Mouse (Mus musculus) embryonic fibroblast, embryonic 13.5 days (primary cell): ENCODE data around the gene Fam53b. TPM values are rescaled to one million over a fixed set of nuclear protein-coding genes. Genes with fewer than 3 reads are reported as not detected.

ENCODE experiments used
- H3K27ac ChIP-seq: 2 replicates; pipeline ENCODE4 v1.5.1; 2012; ENCODE audit warnings: low read length, control low read depth, inconsistent platforms; ENCODE audit not compliant: insufficient read depth
- H3K4me1 ChIP-seq: 2 replicates; pipeline ENCODE4 v1.6.1; 2011; ENCODE audit warnings: low read length; ENCODE audit not compliant: control insufficient read depth, insufficient read depth
- H3K4me3 ChIP-seq: 2 replicates; pipeline ENCODE4 v1.5.1; 2011; ENCODE audit warnings: mild to moderate bottlenecking, control low read depth, low read length; ENCODE audit not compliant: insufficient read depth
- CTCF ChIP-seq: IDR thresholded peaks from 2 replicates; pipeline ENCODE4 v1.5.1; 2011; ENCODE audit warnings: mild to moderate bottlenecking, control low read depth, low read length, moderate library complexity, borderline replicate concordance; ENCODE audit not compliant: insufficient read depth
- POLR2A ChIP-seq: IDR thresholded peaks from 2 replicates; pipeline ENCODE4 v1.6.1; 2011; ENCODE audit warnings: low read depth, mild to moderate bottlenecking, control low read depth, low read length, moderate library complexity
- polyA plus RNA-seq: library from polyadenylated mRNA; stranded (reverse); fragments of >200 nt; gene quantifications from 2 replicates; pipeline ENCODE4 v1.2.4, GENCODE M21; 2011; ENCODE audit warnings: low read depth; ENCODE audit not compliant: missing spikeins, insufficient read length

Fam53b gene
- polyA plus RNA-seq, 1 experiment, result 12.5 TPM

DNA sequence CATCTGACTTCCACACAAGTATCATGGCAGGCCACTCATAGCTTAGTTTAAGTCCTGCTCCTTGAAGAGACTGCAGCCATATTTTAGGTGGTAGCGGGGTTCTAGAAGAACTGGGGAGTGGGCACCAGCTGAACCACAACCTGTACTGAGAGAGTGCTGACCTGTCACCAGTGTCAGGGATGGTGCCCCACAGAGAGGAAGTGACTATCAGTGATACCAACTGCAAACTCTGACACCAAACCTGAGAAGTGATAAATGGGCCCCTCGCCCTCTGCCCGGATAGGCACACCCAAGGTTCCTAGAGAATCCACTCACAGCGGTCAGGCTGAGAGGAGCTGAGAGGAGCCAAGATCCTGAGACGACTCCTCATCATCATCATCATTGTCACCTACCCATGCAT, 8.7 kb downstream of the Fam53b start:
- no peak overlapping the region for H3K4me3 ChIP-seq
- H3K27ac ChIP-seq, result no peak overlapping the region
- peaks cover 3% of the 10 kb centered on the region; the same call in 1 of the 2 replicates for H3K4me1 ChIP-seq
- TF ChIP-seq CTCF (no peak), POLR2A (no peak)

DNA sequence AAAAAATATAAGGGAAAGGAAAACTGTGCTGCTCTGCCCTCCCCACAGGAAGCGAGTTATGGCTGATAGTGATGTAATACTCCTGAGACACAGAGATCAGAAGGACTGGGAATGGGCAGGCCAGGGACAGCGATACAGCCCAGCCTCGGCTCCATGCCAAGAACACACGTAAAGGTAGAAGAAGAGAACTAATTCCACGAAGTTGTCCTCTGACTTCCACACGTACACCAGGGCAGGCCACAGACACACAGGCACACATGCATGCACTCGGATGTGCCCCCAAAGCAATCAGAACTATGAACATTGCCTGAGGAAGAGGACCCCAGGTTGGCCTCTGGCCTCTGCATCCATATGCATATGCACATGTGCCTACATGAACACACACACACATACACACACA, 9.2 kb downstream of the Fam53b start:
- TF ChIP-seq CTCF (no peak), POLR2A (no peak)
- no peak overlapping the region for H3K27ac ChIP-seq
- no peaks in the 10 kb centered on the region for H3K4me1 ChIP-seq

DNA sequence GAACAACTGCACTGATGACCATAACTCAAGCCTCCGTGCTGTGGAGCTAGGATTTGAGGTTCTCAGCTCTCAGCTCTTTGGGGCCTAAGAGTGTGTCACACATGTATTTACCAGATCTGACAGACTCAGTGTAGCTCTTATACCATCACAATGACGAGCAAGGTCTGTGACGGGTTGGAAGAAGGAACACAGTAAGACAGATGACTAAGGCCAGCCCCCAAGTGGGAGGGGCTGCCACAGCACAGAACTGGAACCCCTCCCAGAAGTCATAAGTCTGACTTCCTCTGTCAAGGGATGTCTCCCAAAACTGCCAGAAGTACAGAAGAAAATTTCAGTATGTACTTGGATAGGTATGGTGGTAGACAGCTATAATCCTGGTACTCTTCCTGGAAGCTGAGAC, 9.7 kb downstream of the Fam53b start:
- TF ChIP-seq CTCF, result no peak
- no peak for TF ChIP-seq POLR2A
- Histone ChIP-seq H3K4me1 (no peaks in the 10 kb centered on the region), H3K27ac (no peak overlapping the region), H3K4me3 (no peak overlapping the region)

More for the DNA sequence above, 9.2 kb downstream of the Fam53b start:
- no peak overlapping the region for H3K4me3 ChIP-seq

DNA sequence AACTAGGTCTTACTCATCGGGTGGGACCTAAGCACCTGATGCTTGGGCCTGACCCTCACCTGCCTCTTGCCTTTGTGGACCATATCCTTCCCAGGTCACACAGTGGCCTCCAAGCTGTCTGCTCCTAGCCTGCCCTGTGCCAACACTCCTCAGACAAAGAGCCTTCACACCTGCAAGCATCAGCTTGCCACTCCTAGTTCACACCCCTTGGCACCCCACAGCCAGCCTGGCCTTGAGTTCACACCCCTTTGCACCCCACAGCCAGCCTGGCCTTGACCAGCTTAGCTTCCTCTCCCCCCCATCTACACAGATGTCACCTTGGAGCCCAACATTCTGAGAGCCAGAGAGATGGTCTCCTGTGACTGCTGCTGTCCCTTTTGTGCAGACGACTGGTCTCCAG, 10.3 kb downstream of the Fam53b start:
- no peak for TF ChIP-seq POLR2A
- no peak for TF ChIP-seq CTCF
- no peak overlapping the region for H3K27ac ChIP-seq
- no peaks in the 10 kb centered on the region for H3K4me1 ChIP-seq
- no peak overlapping the region for H3K4me3 ChIP-seq

DNA sequence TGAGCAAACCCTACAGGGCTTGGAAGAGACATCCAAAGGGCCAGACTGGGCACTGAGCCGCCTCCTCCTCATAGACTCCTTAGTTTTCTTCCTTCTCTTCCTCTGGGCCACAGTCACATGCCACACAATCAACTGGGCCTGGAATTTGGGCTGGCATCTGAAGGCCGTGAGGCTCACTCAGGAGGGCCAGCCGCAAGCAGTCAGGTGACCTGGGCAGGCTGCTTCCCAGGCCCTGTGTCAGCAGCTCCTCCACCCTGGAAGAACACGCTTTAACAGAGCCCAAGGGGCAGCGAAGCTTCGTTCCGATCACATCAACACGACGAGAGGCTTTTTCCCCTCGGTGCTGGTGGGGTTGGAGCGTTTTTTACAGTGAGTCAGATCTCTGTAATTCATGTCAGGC, 11.0 kb downstream of the Fam53b start:
- TF ChIP-seq CTCF (no peak), POLR2A (no peak)
- Histone ChIP-seq H3K27ac (no peak overlapping the region), H3K4me3 (no peak overlapping the region), H3K4me1 (no peaks in the 10 kb centered on the region)

DNA sequence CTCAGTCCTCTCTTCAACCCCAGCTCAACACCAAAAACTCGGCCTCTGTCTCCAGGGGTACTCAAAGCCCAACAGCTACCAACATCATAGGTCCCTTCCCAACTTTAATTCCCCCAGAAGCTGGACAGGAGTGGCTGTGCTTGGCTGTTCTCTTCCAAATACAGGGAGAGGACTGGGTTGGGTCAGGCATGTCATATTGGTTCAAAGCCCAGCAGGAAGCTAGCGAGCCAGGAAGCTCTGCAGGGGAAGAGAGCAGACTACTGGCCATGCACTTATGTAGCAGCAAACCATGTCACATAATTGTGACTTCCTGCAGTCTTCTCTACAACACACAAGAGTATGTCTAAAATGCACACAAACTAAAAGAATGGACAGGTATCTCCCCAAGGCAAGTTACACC, 11.6 kb downstream of the Fam53b start:
- Histone ChIP-seq H3K4me3 (no peak overlapping the region), H3K27ac (no peak overlapping the region), H3K4me1 (no peaks in the 10 kb centered on the region)
- TF ChIP-seq CTCF (no peak), POLR2A (no peak)

DNA sequence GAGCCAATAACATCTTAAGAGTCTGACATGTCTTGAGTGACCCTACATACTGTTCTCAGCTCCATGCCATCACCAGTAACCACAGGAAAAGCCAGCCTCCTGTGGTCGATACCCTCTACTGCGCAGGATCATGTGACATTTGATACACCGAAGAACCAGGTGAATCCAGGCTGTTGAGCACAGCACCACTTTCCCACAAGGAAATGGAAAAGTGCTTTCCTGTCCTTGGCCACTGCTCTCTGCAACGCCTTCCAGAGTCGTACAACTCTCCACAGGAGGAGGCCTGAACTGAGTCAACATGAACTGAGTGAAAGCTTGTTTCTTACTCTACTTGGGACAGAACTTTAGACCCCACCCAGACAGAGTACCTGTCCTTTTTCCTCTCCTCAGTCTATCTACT, 12.2 kb downstream of the Fam53b start:
- Histone ChIP-seq H3K4me3 (no peak overlapping the region), H3K4me1 (no peaks in the 10 kb centered on the region), H3K27ac (no peak overlapping the region)
- no peak for TF ChIP-seq POLR2A
- no peak for TF ChIP-seq CTCF

DNA sequence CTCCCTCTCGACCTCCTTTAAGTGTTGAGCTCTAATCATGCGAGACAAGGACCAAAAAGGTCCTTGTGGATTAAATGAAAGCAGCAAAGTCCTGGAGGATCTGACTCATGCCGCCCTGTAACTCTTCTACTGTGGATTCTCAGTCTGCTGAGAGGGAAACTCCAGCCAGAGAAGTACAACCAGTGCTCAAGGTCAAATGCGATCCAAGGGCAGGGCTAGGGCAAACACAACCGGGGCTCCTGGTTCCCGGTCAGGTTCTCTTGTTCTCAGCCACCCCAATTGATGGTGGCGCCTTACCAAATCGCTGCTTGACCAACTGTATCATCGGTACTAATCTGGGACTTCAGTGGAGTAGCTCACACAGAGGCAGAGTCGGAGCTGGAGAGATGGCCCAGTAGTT, 12.8 kb downstream of the Fam53b start:
- no peak overlapping the region for H3K4me3 ChIP-seq
- H3K4me1 ChIP-seq, result no peaks in the 10 kb centered on the region
- TF ChIP-seq CTCF, result no peak
- TF ChIP-seq POLR2A, result no peak
- no peak overlapping the region for H3K27ac ChIP-seq

DNA sequence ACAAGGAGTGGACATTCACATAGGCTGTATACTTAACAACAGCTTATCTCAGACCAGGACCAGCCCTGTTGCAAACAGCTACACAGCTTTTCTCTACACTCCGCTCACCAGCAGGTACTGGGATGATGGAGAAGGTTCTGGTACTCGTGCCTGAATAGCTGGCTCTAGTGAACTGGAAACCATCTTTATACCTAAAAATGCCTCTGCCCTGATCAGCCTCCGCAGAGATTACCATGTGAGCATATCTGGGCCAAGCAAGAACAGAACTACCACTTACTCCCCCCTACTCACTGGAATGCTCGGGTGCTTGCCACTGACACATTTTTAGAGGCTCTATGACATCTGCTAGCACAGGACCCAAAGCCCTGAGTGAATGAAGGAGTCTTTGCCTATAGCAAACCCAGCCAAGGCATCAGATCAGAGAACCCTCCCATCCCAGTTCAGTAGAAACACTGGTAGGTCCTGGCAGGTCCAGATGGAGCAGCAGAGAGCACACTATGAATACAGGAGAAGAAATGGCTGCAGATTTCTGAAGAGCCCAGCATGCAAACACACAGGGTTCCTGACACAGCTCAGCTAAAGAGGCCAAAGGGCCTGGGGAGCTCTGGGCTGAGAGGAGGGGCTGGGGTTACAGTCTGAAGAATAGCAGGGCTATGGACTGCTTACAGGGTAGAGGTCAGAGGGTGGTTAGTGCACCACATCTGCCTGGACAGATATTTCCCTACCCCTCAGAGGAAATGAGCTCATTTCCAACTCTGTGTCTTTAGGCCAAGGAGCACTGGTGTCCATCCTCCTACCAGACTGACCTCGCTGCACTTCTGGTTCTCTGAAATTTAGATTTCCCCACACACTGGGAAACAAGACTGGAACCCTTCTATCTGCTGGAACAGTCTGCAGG, 14.3 kb downstream of the Fam53b start:
- TF ChIP-seq CTCF (no peak), POLR2A (no peak)
- no peaks in the 10 kb centered on the region for H3K4me1 ChIP-seq
- H3K27ac ChIP-seq, result no peak overlapping the region
- H3K4me3 ChIP-seq, result no peak overlapping the region

DNA sequence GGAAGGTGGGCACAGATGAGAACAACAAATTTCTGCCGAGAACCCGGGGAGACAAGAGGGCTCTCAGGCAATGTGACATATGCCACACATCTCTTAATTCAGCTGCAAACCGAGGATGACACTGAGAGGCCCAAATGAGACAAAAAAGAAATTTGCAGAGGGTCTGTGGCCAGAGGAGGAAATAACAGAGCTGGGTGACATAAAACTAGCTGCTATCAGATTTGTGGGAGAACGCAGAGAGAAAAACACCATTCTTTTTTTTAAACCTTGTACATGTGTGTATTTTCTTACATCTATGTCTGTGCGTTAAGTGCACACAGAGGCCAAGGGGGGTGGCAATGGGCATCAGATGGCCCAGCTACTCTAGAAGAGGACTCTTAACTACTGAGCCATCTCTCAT, 18.5 kb downstream of the Fam53b start:
- TF ChIP-seq CTCF (no peak), POLR2A (no peak)
- Histone ChIP-seq H3K4me1 (no peaks in the 10 kb centered on the region), H3K4me3 (no peak overlapping the region), H3K27ac (no peak overlapping the region)
